Mouse (Mus musculus) heart, postnatal 0 days (tissue): ENCODE measurements around the gene Eml3. TPM values are rescaled to one million over a fixed set of nuclear protein-coding genes. Genes with fewer than 3 reads are reported as not detected.
A peak's percentile ranks its signal among the peaks of the same experiment; 100 is the strongest.

Experiments
- ATAC-seq: fragments of 200-750 bp; cut with Nextera tagmentation; 2 replicates; pipeline ENCODE4 v1.8.0; 2017; ENCODE audit warnings: low read depth, moderate number of reproducible peaks, moderate library complexity; ENCODE audit not compliant: insufficient read depth
- DNase-seq: peaks from one replicate; pipeline ENCODE4 v3.0.0-alpha.2; 2016; ENCODE audit warnings: low spot score
- H3K27ac ChIP-seq: fragments of 300-500 bp; sonication (generic); 2 replicates; pipeline ENCODE4 v1.5.1; 2014; ENCODE audit warnings: low read depth, mild to moderate bottlenecking
- H3K27me3 ChIP-seq: fragments of 300-500 bp; sonication (generic); 2 replicates; pipeline ENCODE4 v1.6.1; 2014; ENCODE audit warnings: low read length, mixed read lengths; ENCODE audit not compliant: control insufficient read depth, insufficient read depth
- H3K36me3 ChIP-seq: fragments of 300-500 bp; sonication (generic); replicated peaks from 2 replicates; pipeline ENCODE4 v1.6.1; 2014; ENCODE audit warnings: low read length, mixed read lengths; ENCODE audit not compliant: control insufficient read depth, insufficient read depth
- H3K4me1 ChIP-seq: fragments of 300-500 bp; sonication (generic); 2 replicates; pipeline ENCODE4 v1.6.1; 2014; ENCODE audit warnings: antibody characterized with exemption; ENCODE audit not compliant: control insufficient read depth, insufficient read depth
- H3K4me2 ChIP-seq: fragments of 300-500 bp; sonication (generic); 2 replicates; pipeline ENCODE4 v1.6.1; 2014; ENCODE audit warnings: low read depth, mild to moderate bottlenecking, low read length, moderate library complexity
- H3K4me3 ChIP-seq: fragments of 300-500 bp; sonication (generic); 2 replicates; pipeline ENCODE4 v1.5.1; 2014; ENCODE audit warnings: low read depth, low read length
- H3K9ac ChIP-seq: fragments of 300-500 bp; sonication (generic); replicated peaks from 2 replicates; pipeline ENCODE4 v1.6.1; 2014; ENCODE audit warnings: low read depth, low read length, mixed read lengths
- H3K9me3 ChIP-seq: fragments of 300-500 bp; sonication (generic); replicated peaks from 2 replicates; pipeline ENCODE4 v1.6.1; 2016; ENCODE audit warnings: low read length; ENCODE audit not compliant: control insufficient read depth
- CTCF ChIP-seq: IDR thresholded peaks from 2 replicates; pipeline ENCODE4 v1.5.1; 2016; ENCODE audit warnings: antibody characterized with exemption, control low read depth, low read depth
- EP300 ChIP-seq: IDR thresholded peaks from 2 replicates; pipeline ENCODE4 v1.6.1; 2016; ENCODE audit warnings: antibody characterized with exemption, low read depth
- WGBS: fragments of 180-500 bp; shearing (Covaris S2); extraction: QIAGEN DNeasy Blood & Tissue Kit; methylation state at CpG from one replicate; pipeline ENCODE4 v1.1.7; 2014; 5-methylcytosine and 5-hydroxymethylcytosine counted together
- microRNA-seq: library from miRNA; unstranded; fragments of <30 nt; microRNA quantifications from one replicate; pipeline ENCODE4, GENCODE M21; 2016
- polyA plus RNA-seq: library from polyadenylated mRNA; unstranded; fragments of >200 nt; fragmentation: Nextera tagmentation; extraction: Ambion mirVana; gene quantifications from 2 replicates; pipeline ENCODE4 v1.2.1, GENCODE M21; 2015
- total RNA-seq: library from RNA; depleted of rRNA; stranded (reverse); fragments of >200 nt; gene quantifications from 2 replicates; pipeline ENCODE4 v1.2.3, GENCODE M21; 2014; ENCODE audit warnings: low replicate concordance; rRNA removed

The Eml3 gene
- total and polyA plus RNA-seq, 2 experiments from 2014 or later: 9.6 to 21.0 TPM

- H3K27ac ChIP-seq: peak overlapping the region; percentile 97
- DNase-seq: no peak
- peak overlapping the region; percentile 75 for H3K4me3 ChIP-seq
- H3K9ac ChIP-seq: peak overlapping the region; percentile 85
- no peaks in the 10 kb centered on the region for H3K27me3 ChIP-seq
- WGBS: 26% methylated on average over 15 of the region's 15 CpGs
- H3K4me2 ChIP-seq: peak overlapping the region; percentile 71
- H3K4me1 ChIP-seq: peaks cover 69% of the 10 kb centered on the region
- ATAC-seq: no peak
- TF ChIP-seq EP300: no peak
- TF ChIP-seq CTCF: no peak
- H3K36me3 ChIP-seq: no peaks in the 10 kb centered on the region
- no peaks in the 10 kb centered on the region for H3K9me3 ChIP-seq
Measured at GRCm38 (mm10) chr19:8988346-8989065, 59.2 kb downstream of the Eml3 start.

DNA sequence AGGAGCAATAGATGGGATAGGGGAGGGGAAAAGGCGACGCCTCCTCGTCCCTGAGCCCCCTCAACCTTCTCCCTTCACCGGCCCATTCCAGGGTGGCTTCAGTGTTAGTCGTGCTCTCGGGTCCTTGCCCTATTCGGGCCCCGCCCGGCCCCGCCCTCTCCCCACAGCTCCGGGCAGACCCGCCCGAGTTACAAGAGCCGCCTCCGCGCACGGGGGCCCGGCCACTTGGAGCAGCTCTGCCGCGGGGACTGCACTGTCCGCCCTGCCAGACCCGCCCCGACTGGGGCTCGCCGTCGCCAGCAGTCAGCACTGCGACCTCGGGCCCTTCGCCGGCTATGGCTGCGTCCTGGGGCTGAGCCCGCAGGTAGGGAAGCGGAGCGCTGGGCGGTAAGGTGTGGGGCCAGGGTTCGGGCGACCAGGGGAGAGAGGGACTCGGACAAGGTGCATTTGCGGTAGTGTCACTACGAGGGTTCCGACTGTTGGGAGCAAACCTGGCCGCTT is 59.8 kb downstream of the Eml3 start, which contains the start of gene Ahnak:
Ahnak (plus strand) TSS at position 219 of the 501 bp plus-strand sequence.
- peak; percentile 68 for ATAC-seq

GRCm38 (mm10) chr19:8989567-8990431 is 60.4 kb downstream of the Eml3 start:
- Histone ChIP-seq H3K27ac (peak overlapping the region; percentile 97), H3K4me2 (peak overlapping the region; percentile 71), H3K4me1 (peaks cover 69% of the 10 kb centered on the region), H3K4me3 (peak overlapping the region; percentile 75), H3K9me3 (no peaks in the 10 kb centered on the region), H3K27me3 (no peaks in the 10 kb centered on the region), H3K36me3 (no peaks in the 10 kb centered on the region), H3K9ac (peak overlapping the region; percentile 85)
- peak; percentile 28 for TF ChIP-seq CTCF
- TF ChIP-seq EP300: no peak
- peak; percentile 73 for ATAC-seq
- peak; percentile 87 for DNase-seq
- 1% methylated on average over 53 of the region's 53 CpGs for WGBS

More for the DNA sequence above, 59.8 kb downstream of the Eml3 start, which contains the start of gene Ahnak:
- H3K4me3 ChIP-seq: peak within 1 kb of the TSS; percentile 75
- DNase-seq: peak; percentile 78
- peak within 1 kb of the TSS; percentile 71 for H3K4me2 ChIP-seq
- peaks cover 69% of the 10 kb centered on the region for H3K4me1 ChIP-seq
- peak within 1 kb of the TSS; percentile 85 for H3K9ac ChIP-seq
- H3K36me3 ChIP-seq: no peaks in the 10 kb centered on the region
- WGBS: under 1% methylated on average over 38 of the region's 42 CpGs
- TF ChIP-seq EP300 (peak; percentile 15; the same call in 1 of the 2 replicates), CTCF (no peak)
- H3K9me3 ChIP-seq: no peaks in the 10 kb centered on the region
- no peaks in the 10 kb centered on the region for H3K27me3 ChIP-seq
- peak within 1 kb of the TSS; percentile 97 for H3K27ac ChIP-seq

- no peak for TF ChIP-seq EP300
- Histone ChIP-seq H3K36me3 (no peaks in the 10 kb centered on the region), H3K9ac (peak overlapping the region; percentile 85), H3K27ac (peak overlapping the region; percentile 97), H3K27me3 (no peaks in the 10 kb centered on the region), H3K9me3 (no peaks in the 10 kb centered on the region), H3K4me3 (peak overlapping the region; percentile 75), H3K4me2 (peak overlapping the region; percentile 71), H3K4me1 (peaks cover 69% of the 10 kb centered on the region)
- DNase-seq (peak; percentile 7), ATAC-seq (peak; percentile 21)
- 5% methylated on average over 15 of the region's 15 CpGs for WGBS
Measured at GRCm38 (mm10) chr19:8990432-8991102, 61.2 kb downstream of the Eml3 start.

Small RNA genes within 50 kb of the gene (microRNA-seq; reads per million reads assigned to microRNA genes)
- not detected for gene Mir5136

Other genes starting within 250 kb of the Eml3 start
Only the 30 nearest of the 32 such genes appear.
- 40.8 and 45.8 TPM in 2 replicates for gene Wdr74, start 193.7 kb upstream of the Eml3 start, total RNA-seq
- 35.4 and 36.6 TPM in 2 replicates for gene Wdr74, start 193.7 kb upstream of the Eml3 start, polyA plus RNA-seq
- gene 1700092M07Rik, start 188.8 kb upstream of the Eml3 start, total RNA-seq: not detected in 2 replicates
- 0.38 TPM in 1 of 2 replicates, not detected in the other for gene 1700092M07Rik, start 188.8 kb upstream of the Eml3 start, polyA plus RNA-seq
- gene Stx5a, start 188.1 kb upstream of the Eml3 start, total RNA-seq: 104 and 105 TPM in 2 replicates
- 57.0 and 63.6 TPM in 2 replicates for gene Stx5a, start 188.1 kb upstream of the Eml3 start, polyA plus RNA-seq
- gene Nxf1, start 172.5 kb upstream of the Eml3 start, total RNA-seq: 42.3 and 46.8 TPM in 2 replicates
- 54.8 and 59.2 TPM in 2 replicates for gene Nxf1, start 172.5 kb upstream of the Eml3 start, polyA plus RNA-seq
- gene Tmem223, start 158.6 kb upstream of the Eml3 start, total RNA-seq: 283 and 306 TPM in 2 replicates
- gene Tmem223, start 158.6 kb upstream of the Eml3 start, polyA plus RNA-seq: 214 and 228 TPM in 2 replicates
- gene Tmem179b, start 155.1 kb upstream of the Eml3 start, total RNA-seq: 38.6 and 83.7 TPM in 2 replicates
- 46.7 and 49.1 TPM in 2 replicates for gene Tmem179b, start 155.1 kb upstream of the Eml3 start, polyA plus RNA-seq
- 11.7 and 14.9 TPM in 2 replicates for gene Taf6l, start 143.1 kb upstream of the Eml3 start, total RNA-seq
- gene Taf6l, start 143.1 kb upstream of the Eml3 start, polyA plus RNA-seq: 12.8 and 14.5 TPM in 2 replicates
- gene Polr2g, start 131.0 kb upstream of the Eml3 start, total RNA-seq: 47.7 and 59.8 TPM in 2 replicates
- gene Polr2g, start 131.0 kb upstream of the Eml3 start, polyA plus RNA-seq: 143 and 144 TPM in 2 replicates
- gene Zbtb3, start 127.0 kb upstream of the Eml3 start, total RNA-seq: 1.5 and 1.6 TPM in 2 replicates
- gene Zbtb3, start 127.0 kb upstream of the Eml3 start, polyA plus RNA-seq: 2.7 and 3.1 TPM in 2 replicates
- gene Ttc9c, start 110.2 kb upstream of the Eml3 start, total RNA-seq: 20.0 and 27.2 TPM in 2 replicates
- gene Ttc9c, start 110.2 kb upstream of the Eml3 start, polyA plus RNA-seq: 21.1 and 21.4 TPM in 2 replicates
- gene Hnrnpul2, start 109.5 kb upstream of the Eml3 start, total RNA-seq: 7.1 and 12.6 TPM in 2 replicates
- 2.5 and 2.6 TPM in 2 replicates for gene Hnrnpul2, start 109.5 kb upstream of the Eml3 start, polyA plus RNA-seq
- gene AC129217.1, start 99.8 kb upstream of the Eml3 start, total RNA-seq: 7.0 TPM in 1 of 2 replicates, not detected in the other
- gene AC129217.1, start 99.8 kb upstream of the Eml3 start, polyA plus RNA-seq: not detected in 2 replicates
- gene Bscl2, start 92.1 kb upstream of the Eml3 start, total RNA-seq: 34.7 and 54.2 TPM in 2 replicates
- gene Bscl2, start 92.1 kb upstream of the Eml3 start, polyA plus RNA-seq: 32.1 and 33.3 TPM in 2 replicates
- not detected in 2 replicates for gene Gng3, start 90.4 kb upstream of the Eml3 start, total RNA-seq
- 0.29 and 0.48 TPM in 2 replicates for gene Gng3, start 90.4 kb upstream of the Eml3 start, polyA plus RNA-seq
- gene Lrrn4cl, start 78.8 kb upstream of the Eml3 start, total RNA-seq: 5.8 and 8.4 TPM in 2 replicates
- gene Lrrn4cl, start 78.8 kb upstream of the Eml3 start, polyA plus RNA-seq: 1.5 and 1.8 TPM in 2 replicates
- gene Ubxn1, start 58.1 kb upstream of the Eml3 start, total RNA-seq: 58.1 and 100.0 TPM in 2 replicates
- 138 and 141 TPM in 2 replicates for gene Ubxn1, start 58.1 kb upstream of the Eml3 start, polyA plus RNA-seq
- gene Uqcc3, start 48.6 kb upstream of the Eml3 start, total RNA-seq: 12.6 and 38.2 TPM in 2 replicates
- 91.9 and 102 TPM in 2 replicates for gene Uqcc3, start 48.6 kb upstream of the Eml3 start, polyA plus RNA-seq
- gene Lbhd1, start 45.8 kb upstream of the Eml3 start, total RNA-seq: 0.65 and 1.3 TPM in 2 replicates
- 30.3 and 31.2 TPM in 2 replicates for gene Lbhd1, start 45.8 kb upstream of the Eml3 start, polyA plus RNA-seq
- not detected in 2 replicates for gene Gm49403, start 45.6 kb upstream of the Eml3 start, total RNA-seq
- gene Gm49403, start 45.6 kb upstream of the Eml3 start, polyA plus RNA-seq: not detected in 2 replicates
- 28.4 and 31.4 TPM in 2 replicates for gene 1810009A15Rik, start 40.7 kb upstream of the Eml3 start, total RNA-seq
- gene 1810009A15Rik, start 40.7 kb upstream of the Eml3 start, polyA plus RNA-seq: 37.3 and 40.5 TPM in 2 replicates
- not detected in 2 replicates for gene Gm49416, start 40.6 kb upstream of the Eml3 start, total RNA-seq
- not detected in 2 replicates for gene Gm49416, start 40.6 kb upstream of the Eml3 start, polyA plus RNA-seq
- gene Ints5, start 36.5 kb upstream of the Eml3 start, total RNA-seq: 25.6 and 32.0 TPM in 2 replicates
- gene Ints5, start 36.5 kb upstream of the Eml3 start, polyA plus RNA-seq: 12.8 and 14.2 TPM in 2 replicates
- gene Ganab, start 31.5 kb upstream of the Eml3 start, total RNA-seq: 56.3 and 65.5 TPM in 2 replicates
- gene Ganab, start 31.5 kb upstream of the Eml3 start, polyA plus RNA-seq: 25.6 and 26.4 TPM in 2 replicates
- 41.5 and 54.2 TPM in 2 replicates for gene B3gat3, start 9.2 kb upstream of the Eml3 start, total RNA-seq
- gene B3gat3, start 9.2 kb upstream of the Eml3 start, polyA plus RNA-seq: 26.8 and 29.1 TPM in 2 replicates
- 1.5 and 10.2 TPM in 2 replicates for gene Rom1, start 196 bp upstream of the Eml3 start, total RNA-seq
- 3.2 TPM in 2 replicates for gene Rom1, start 196 bp upstream of the Eml3 start, polyA plus RNA-seq
- 55.1 and 57.9 TPM in 2 replicates for gene Mta2, start 12.3 kb downstream of the Eml3 start, total RNA-seq
- 47.6 and 51.5 TPM in 2 replicates for gene Mta2, start 12.3 kb downstream of the Eml3 start, polyA plus RNA-seq
- gene Tut1, start 24.3 kb downstream of the Eml3 start, total RNA-seq: 9.8 and 18.0 TPM in 2 replicates
- 8.2 and 10.4 TPM in 2 replicates for gene Tut1, start 24.3 kb downstream of the Eml3 start, polyA plus RNA-seq
- gene Eef1g, start 37.5 kb downstream of the Eml3 start, total RNA-seq: 407 and 439 TPM in 2 replicates
- gene Eef1g, start 37.5 kb downstream of the Eml3 start, polyA plus RNA-seq: 172 and 173 TPM in 2 replicates
- gene Ahnak, start 59.7 kb downstream of the Eml3 start, total RNA-seq: 122 and 135 TPM in 2 replicates
- 56.8 and 59.1 TPM in 2 replicates for gene Ahnak, start 59.7 kb downstream of the Eml3 start, polyA plus RNA-seq
- 8.9 TPM in 1 of 2 replicates, not detected in the other for gene Scgb1a1, start 158.4 kb downstream of the Eml3 start, total RNA-seq
- gene Scgb1a1, start 158.4 kb downstream of the Eml3 start, polyA plus RNA-seq: 1.3 and 98.2 TPM in 2 replicates